Mouse (Mus musculus) liver, adult 2 months (tissue): ENCODE data around the gene Tmco4. TPM values are rescaled to one million over a fixed set of nuclear protein-coding genes. Genes with fewer than 3 reads are reported as not detected.
A peak's percentile ranks its signal among the peaks of the same experiment; 100 is the strongest.

Source experiments
- DNase-seq: peaks from one replicate; pipeline ENCODE4 v3.0.0-alpha.2; 2011; ENCODE audit warnings: low read depth, low spot score; ENCODE audit errors: extremely low read depth
- H3K27ac ChIP-seq: fragments of 200-500 bp; replicated peaks from 2 replicates; pipeline ENCODE4 v1.5.1; 2012; ENCODE audit warnings: low read depth, mild to moderate bottlenecking, control low read depth, inconsistent platforms, low read length; ENCODE audit not compliant: insufficient read depth
- H3K27me3 ChIP-seq: fragments of 200-500 bp; 2 replicates; pipeline ENCODE4 v1.6.1; 2012; ENCODE audit warnings: mild to moderate bottlenecking, moderate library complexity, low read length, inconsistent platforms; ENCODE audit not compliant: control insufficient read depth, insufficient read depth
- H3K36me3 ChIP-seq: fragments of 200-500 bp; 2 replicates; pipeline ENCODE4 v1.6.1; 2012; ENCODE audit warnings: low read length, inconsistent platforms; ENCODE audit not compliant: control insufficient read depth, insufficient read depth
- H3K4me1 ChIP-seq: fragments of 200-500 bp; 2 replicates; pipeline ENCODE4 v1.6.1; 2011; ENCODE audit warnings: low read length; ENCODE audit not compliant: control insufficient read depth, insufficient read depth
- H3K4me3 ChIP-seq: fragments of 200-500 bp; 2 replicates; pipeline ENCODE4 v1.5.1; 2011; ENCODE audit warnings: low read depth, mild to moderate bottlenecking, control low read depth, low read length, moderate library complexity; ENCODE audit not compliant: insufficient read depth
- H3K79me2 ChIP-seq: fragments of 200-500 bp; 2 replicates; pipeline ENCODE4 v1.6.1; 2012; ENCODE audit warnings: inconsistent platforms, mild to moderate bottlenecking, low read length, moderate library complexity; ENCODE audit not compliant: control insufficient read depth, insufficient read depth
- H3K9ac ChIP-seq: fragments of 200-500 bp; 2 replicates; pipeline ENCODE4 v1.6.1; 2012; ENCODE audit warnings: low read depth, mild to moderate bottlenecking, control low read depth, inconsistent platforms, low read length
- CTCF ChIP-seq: fragments of 200-500 bp; IDR thresholded peaks from 2 replicates; pipeline ENCODE4 v1.5.1; 2011; ENCODE audit warnings: low read depth, low read length, control low read depth
- POLR2A ChIP-seq: fragments of 200-500 bp; IDR thresholded peaks from 2 replicates; pipeline ENCODE4 v1.6.1; 2011; ENCODE audit warnings: low read length, control low read depth; ENCODE audit not compliant: insufficient read depth; ENCODE audit errors: extremely low read depth
- WGBS: fragments of 180-500 bp; shearing (Covaris S2); methylation state at CpG from one replicate; pipeline ENCODE4 v1.1.7; 2018; 5-methylcytosine and 5-hydroxymethylcytosine counted together
- polyA plus RNA-seq: library from polyadenylated mRNA; depleted of rRNA; stranded (reverse); fragments of >200 nt; gene quantifications from 2 replicates; pipeline ENCODE4 v1.2.3, GENCODE M21; 2012; rRNA removed
- total RNA-seq: library from RNA; depleted of rRNA; stranded (reverse); fragments of >200 nt; gene quantifications from 2 replicates; pipeline ENCODE4 v1.2.3, GENCODE M21; 2014; rRNA removed

Tmco4 gene
- total RNA-seq: 10.2 and 12.6 TPM in 2 replicates
- 14.6 and 15.3 TPM in 2 replicates for polyA plus RNA-seq

- H3K9ac ChIP-seq: peak within 1 kb of the TSS; percentile 94
- H3K27me3 ChIP-seq: no peaks in the 10 kb centered on the region
- H3K36me3 ChIP-seq: no peaks in the 10 kb centered on the region
- under 1% methylated on average over 58 of the region's 60 CpGs for WGBS
- peak; percentile 75 for DNase-seq
- peaks cover 34% of the 10 kb centered on the region for H3K4me1 ChIP-seq
- no peaks in the 10 kb centered on the region; the same call in 1 of the 2 replicates for H3K79me2 ChIP-seq
- H3K4me3 ChIP-seq: peak within 1 kb of the TSS; percentile 83
- H3K27ac ChIP-seq: peak within 1 kb of the TSS; percentile 98
- TF ChIP-seq CTCF (no peak), POLR2A (peak; percentile 82)
Observed at GRCm38 (mm10) chr4:138972827-138973718, at the start of gene Tmco4. Gene Tmco4, plus strand, starts transcription at chr4:138972888.

- peaks cover 5% of the 10 kb centered on the region for H3K4me1 ChIP-seq
- H3K79me2 ChIP-seq: no peaks in the 10 kb centered on the region
- no peaks in the 10 kb centered on the region for H3K27me3 ChIP-seq
- no peak for TF ChIP-seq POLR2A
- no peak for DNase-seq
- H3K4me3 ChIP-seq: no peak overlapping the region
- H3K27ac ChIP-seq: no peak overlapping the region
- WGBS: 64% methylated on average over 2 of the region's 2 CpGs
- no peaks in the 10 kb centered on the region for H3K36me3 ChIP-seq
- H3K9ac ChIP-seq: no peak overlapping the region
Observed at GRCm38 (mm10) chr4:138925561-138925960, 47.1 kb upstream of the Tmco4 start.

GRCm38 (mm10) chr4:138933862-138934261 lies 38.8 kb upstream of the Tmco4 start:
- DNase-seq: no peak
- Histone ChIP-seq H3K9ac (no peak overlapping the region), H3K27ac (no peak overlapping the region), H3K79me2 (no peaks in the 10 kb centered on the region), H3K4me1 (no peaks in the 10 kb centered on the region), H3K27me3 (no peaks in the 10 kb centered on the region), H3K4me3 (no peak overlapping the region), H3K36me3 (no peaks in the 10 kb centered on the region)
- TF ChIP-seq POLR2A (no peak), CTCF (no peak)
- 75% methylated on average over 3 of the region's 3 CpGs for whole genome bisulfite sequencing

- Histone ChIP-seq H3K79me2 (no peaks in the 10 kb centered on the region), H3K4me1 (peaks cover 4% of the 10 kb centered on the region), H3K27me3 (no peaks in the 10 kb centered on the region), H3K9ac (no peak overlapping the region), H3K36me3 (no peaks in the 10 kb centered on the region), H3K4me3 (no peak overlapping the region), H3K27ac (no peak overlapping the region)
- no peak for TF ChIP-seq POLR2A
- TF ChIP-seq CTCF: no peak
- 88% methylated on average over 11 of the region's 11 CpGs for WGBS
- DNase-seq: no peak
Observed at GRCm38 (mm10) chr4:138934456-138935145, 38.1 kb upstream of the Tmco4 start.

- TF ChIP-seq CTCF: no peak
- TF ChIP-seq POLR2A: no peak
- no peak overlapping the region for H3K9ac ChIP-seq
- H3K27me3 ChIP-seq: no peaks in the 10 kb centered on the region
- H3K79me2 ChIP-seq: no peaks in the 10 kb centered on the region
- H3K36me3 ChIP-seq: no peaks in the 10 kb centered on the region
- no peak overlapping the region for H3K4me3 ChIP-seq
- WGBS: 48% methylated on average over 10 of the region's 10 CpGs
- no peak overlapping the region for H3K27ac ChIP-seq
- H3K4me1 ChIP-seq: peaks cover 4% of the 10 kb centered on the region
- DNase-seq: peak; percentile 66
Observed at GRCm38 (mm10) chr4:138938495-138939269, 34.0 kb upstream of the Tmco4 start.
